Mouse (Mus musculus) c-Kit-positive CD71-positive TER-119-negative erythroid progenitor cells, embryonic 14.5 days (primary cell): Measurements from ENCODE around the gene Ppp1r13b.
A peak's percentile ranks its signal among the peaks of the same experiment; 100 is the strongest.

Experiments used
- DNase-seq: peaks from one replicate; pipeline ENCODE4 v3.0.0-alpha.2; 2013; ENCODE audit warnings: low read depth

Gene Ppp1r13b

DNA sequence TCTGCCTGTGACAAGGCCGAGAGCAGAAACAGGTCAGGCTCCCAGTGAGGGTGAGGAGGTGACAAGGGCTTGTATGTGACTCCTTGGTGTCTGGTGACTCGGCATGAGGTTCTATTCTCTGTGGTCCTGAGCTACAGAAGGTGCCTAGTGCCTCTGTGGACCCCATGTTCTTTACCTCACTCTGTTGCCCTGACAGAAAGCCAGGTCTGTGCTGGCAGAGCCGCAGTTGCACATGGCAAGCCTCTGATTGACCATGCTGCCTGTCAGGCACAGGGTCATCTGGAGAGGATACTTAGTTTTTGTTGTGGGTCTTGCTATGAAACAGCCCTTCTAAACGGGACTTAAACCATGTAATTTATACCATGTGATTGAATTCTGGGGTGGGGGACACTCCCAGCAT is 86.0 kb downstream of the Ppp1r13b start:
- DNase-seq: no peak

DNA sequence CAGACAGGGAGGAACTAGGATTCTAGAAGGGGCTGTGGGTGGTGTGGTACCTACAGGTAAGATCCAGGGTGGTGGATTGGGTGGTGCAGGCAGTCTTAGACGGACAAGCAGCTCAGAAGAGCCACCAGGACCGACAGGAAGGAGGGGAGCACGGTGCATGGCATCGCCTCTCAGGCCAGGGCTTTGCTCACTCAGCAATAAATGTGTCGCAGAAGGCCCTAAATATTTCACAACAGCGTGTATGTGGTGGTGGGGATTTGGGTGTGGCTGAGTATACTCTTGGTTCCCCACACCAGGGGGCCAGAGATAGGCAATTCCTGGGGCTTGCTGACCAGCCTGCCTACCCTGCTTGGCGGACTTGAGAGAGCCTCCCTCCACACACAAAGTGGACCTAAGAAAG is 87.2 kb downstream of the Ppp1r13b start:
- no peak for DNase-seq

DNA sequence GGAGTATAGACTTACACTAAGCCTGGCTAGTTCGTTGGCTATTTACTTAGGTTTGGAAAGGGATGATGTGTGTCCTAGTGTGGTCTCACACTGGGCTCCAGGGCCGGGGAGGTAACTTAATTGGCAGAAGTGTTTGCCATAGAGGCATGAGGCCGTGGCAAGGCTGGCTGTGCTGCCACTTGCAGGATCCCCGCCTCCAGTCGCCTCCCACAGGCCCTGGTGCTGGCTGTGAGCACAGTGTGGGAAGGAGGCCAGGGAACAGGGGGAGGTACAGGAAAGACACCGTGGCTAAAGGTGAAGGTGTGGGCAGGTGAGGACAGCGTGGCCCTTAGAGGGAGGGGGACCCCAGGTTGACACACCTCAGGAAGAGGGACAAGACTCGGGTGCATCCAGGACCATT is 88.0 kb downstream of the Ppp1r13b start:
- DNase-seq: no peak

GRCm38 (mm10) chr12:111817991-111818390 is 89.9 kb downstream of the Ppp1r13b start:
- no peak for DNase-seq

DNA sequence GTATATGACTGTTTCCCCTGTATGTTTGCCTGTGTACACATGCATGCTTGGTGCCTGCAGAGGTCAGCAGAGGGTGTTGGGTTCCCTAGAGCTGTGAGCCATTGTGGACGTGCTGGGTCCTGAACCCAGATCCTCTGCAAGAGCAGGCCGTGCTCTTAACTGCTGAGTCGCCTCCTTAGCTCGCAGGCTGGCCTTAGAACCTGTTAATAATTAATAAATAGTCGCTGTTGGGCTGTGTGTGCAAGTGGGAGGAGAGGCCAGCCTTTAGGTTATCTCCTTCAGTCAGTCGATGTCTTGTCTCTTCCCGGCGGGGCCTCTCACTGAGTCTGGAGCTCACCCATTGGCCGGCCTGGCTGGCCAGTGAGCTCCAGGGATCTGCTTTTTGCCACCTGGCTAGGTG is 90.9 kb downstream of the Ppp1r13b start:
- peak; percentile 71 for DNase-seq

DNA sequence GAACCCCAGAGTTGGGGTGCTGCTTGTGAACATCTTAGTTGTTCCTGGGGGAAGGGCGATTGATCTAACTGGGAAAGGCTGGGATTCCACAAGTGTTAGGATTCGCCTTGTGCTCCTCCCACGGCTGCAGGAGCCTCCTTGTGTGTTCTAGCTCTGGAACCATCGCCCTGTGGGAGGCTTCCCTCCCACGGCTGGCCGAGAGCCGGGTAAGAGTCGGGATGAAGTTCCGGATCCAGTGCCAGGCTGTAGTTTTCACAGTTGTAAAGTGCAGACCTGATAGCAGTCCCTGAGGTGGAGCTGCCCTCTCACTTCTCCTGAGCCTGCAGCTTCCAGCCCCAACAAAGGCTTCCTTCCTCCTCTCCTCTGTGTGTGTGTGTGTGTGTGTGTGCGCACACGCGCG is 91.4 kb downstream of the Ppp1r13b start:
- no peak for DNase-seq

DNA sequence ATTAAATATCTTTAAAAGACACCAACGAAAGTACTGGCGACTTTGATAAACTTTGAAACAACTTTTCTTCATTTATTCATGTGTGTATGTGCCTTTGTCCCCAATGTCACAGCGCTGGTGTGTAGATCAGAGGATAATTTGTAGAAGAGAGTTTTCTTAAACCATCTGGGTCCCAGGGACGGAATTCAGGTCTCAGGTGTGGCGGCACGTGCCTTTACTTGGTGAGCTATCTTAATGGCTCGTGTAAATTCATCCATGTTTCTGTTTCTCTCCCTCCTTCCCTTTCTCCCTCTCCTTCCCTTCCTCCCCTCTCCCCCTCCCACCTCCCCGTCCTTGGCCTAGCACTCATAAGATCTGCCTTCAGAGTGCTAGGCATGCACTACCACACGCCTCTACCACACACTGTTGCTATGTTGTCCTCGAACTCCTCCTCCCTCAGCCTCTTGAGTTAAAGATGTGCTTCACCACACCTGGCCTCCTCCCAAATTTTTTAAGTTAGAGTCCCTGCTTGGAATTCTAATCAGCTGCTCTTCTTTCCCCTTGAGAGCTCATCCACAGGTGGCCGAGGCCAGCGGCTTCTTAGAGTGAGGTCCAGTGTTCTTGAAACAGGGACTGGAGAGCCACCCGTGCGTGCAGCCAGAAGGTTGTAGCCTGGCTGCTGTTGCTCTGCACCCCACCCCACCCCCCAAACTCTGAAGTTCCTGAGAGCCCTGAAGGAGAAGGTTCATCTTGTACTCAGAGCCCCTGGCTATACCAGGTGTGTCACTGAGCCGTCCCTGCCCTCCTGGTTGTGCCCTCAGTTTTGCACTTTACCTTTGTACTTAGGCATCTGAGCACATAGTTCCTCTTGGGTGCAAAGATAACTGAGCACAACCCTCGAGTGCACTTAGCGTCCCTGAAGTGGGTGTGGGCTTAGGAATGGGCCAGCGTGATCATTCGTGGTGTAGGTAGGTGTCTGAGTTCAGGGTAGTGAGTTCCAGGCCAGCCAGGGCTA is 92.8 kb downstream of the Ppp1r13b start:
- peak; percentile 37 for DNase-seq

- peak; percentile 98 for DNase-seq
Measured at GRCm38 (mm10) chr12:111813766-111814617, 93.9 kb downstream of the Ppp1r13b start, which contains the start of the genes Xrcc3 and Zfyve21. Gene Xrcc3 (minus strand): TSS chr12:111813873. Gene Zfyve21 (plus strand): TSS chr12:111814170.

GRCm38 (mm10) chr12:111813111-111813765 is 94.7 kb downstream of the Ppp1r13b start:
- no peak for DNase-seq

DNA sequence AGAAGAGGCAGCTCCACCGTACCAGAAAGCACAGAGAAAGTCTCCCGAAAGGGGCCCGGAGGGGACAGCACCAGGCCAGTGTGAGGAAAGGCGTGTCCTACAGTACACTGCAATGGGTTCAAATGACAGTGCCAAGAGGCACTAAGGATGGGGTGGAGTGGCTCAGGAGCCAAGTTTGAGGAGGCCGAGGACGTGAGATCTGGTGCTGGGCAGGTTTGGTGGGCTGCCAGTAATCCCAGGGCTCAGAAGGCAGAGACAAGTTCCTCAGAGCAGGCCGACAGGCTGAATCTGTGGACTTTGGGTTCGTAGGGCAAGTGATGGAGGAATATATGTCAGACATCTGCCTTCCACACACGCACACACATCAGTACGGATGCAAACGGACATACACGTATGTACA is 95.3 kb downstream of the Ppp1r13b start:
- DNase-seq: no peak

DNA sequence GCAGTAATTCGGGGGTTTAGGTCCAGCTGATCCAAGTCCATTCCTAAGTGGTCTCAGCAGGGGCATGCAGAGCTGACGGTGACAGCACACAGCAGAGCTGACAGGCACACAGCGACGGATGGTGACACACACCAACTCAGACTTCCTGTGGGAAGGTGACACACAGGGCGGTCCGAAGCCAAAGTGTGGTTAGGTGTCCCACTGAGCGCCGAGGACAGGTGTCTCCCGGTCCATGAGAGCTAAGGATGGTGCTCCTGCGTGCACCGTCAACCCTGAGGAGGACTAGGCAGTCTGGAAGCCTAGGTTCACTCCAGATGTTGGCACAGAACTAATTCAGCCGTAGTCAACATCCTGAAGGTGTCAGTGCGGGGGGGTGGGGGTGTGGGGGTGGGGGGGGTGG is 95.8 kb downstream of the Ppp1r13b start:
- no peak for DNase-seq

- DNase-seq: peak; percentile 54
Measured at GRCm38 (mm10) chr12:111809762-111810161, 98.1 kb downstream of the Ppp1r13b start.

DNA sequence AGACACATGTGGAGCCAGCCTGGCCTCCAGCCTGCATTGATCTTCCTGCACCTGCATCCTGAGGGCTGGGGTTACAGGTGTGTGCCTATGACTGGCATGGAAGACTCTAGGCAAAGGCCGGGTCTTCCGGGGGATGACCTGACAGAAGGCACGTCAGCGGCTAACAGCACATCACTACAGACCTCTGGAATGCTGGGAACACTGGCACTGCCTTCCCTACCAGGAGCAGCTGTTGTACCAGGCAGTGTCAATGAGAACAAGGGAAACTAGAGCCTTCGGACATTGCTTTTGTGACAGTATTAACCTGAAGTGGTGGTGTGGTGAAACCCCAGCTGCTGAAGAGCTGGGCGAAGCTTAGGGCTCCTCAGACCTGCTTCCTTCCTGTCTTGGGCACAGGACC is 99.1 kb downstream of the Ppp1r13b start:
- no peak for DNase-seq

DNA sequence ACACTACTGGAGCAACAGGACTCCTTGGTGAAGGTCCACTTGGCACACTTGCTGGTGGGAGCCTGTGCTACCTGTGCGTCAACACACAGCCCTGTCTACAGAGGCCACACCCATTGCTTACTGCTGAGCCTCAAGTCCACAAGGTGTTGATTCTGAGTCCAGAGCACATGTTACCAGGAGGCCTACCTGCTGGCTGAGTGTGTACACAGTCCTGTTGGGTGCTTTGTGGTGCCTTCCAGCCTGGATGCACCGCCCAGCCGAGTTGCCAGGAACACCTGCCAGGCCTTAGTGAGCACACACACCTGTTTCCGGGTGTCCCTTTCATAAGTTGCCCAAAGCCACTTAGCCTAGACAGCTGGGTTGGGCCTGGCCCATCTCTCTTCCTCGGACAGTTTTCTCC is 104.4 kb downstream of the Ppp1r13b start:
- DNase-seq: no peak

- no peak for DNase-seq
Measured at GRCm38 (mm10) chr12:111800459-111801183, 107.3 kb downstream of the Ppp1r13b start.

DNA sequence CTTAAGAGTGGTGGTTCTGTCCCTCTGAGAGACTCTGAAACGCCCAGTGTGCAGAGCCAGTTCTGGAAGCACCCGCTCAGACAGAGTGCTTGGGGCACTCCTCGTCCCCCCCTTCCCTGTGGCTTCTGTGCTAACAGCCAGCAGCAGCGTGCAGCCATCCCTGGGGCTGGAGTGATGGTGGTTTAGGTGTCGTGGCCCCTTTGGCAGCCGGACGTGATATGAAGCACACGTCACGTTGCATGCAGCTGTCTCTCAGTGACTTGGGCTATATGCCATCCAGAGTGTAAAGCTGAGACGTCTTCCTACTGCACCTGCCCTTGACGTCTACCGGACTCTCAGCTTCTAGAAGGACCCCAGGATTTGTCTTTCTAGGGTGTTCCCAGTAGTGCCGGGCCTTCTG is 109.4 kb downstream of the Ppp1r13b start:
- no peak for DNase-seq

GRCm38 (mm10) chr12:111797251-111797650 is 110.7 kb downstream of the Ppp1r13b start:
- no peak for DNase-seq

DNA sequence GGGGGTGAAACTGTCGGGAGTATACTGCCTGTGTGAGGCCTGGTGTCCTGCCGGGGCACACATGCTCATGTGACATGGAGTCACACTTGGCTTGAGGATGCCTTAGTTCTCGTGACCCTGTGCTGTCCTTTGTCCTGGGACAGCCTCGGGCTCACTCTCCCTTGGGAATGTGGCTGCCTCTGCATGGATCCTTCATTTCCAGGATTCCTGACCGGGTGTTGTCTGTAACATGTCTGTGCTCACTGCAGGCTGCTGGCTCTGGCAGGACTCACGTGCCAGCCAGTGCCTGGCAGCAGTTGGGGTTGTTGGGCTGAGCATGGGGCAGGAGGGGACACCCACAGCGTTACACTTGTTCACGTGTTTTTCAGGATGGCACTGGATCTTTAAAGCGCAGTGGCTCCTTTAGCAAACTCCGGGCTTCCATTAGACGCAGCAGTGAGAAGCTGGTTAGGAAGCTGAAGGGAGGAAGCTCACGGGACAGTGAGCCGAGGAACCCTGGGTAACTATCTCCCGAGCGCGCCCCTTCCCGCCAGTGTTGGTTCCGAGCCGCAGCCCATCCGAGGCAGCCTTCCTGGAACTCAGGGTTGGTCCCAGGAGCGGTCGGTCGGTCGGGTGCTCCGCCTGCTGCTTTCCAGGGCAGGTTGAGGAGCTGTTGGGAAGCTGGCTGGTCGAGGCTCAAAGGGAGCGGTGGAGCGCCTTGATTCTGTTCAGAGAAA is 112.6 kb downstream of the Ppp1r13b start:
- DNase-seq: no peak

DNA sequence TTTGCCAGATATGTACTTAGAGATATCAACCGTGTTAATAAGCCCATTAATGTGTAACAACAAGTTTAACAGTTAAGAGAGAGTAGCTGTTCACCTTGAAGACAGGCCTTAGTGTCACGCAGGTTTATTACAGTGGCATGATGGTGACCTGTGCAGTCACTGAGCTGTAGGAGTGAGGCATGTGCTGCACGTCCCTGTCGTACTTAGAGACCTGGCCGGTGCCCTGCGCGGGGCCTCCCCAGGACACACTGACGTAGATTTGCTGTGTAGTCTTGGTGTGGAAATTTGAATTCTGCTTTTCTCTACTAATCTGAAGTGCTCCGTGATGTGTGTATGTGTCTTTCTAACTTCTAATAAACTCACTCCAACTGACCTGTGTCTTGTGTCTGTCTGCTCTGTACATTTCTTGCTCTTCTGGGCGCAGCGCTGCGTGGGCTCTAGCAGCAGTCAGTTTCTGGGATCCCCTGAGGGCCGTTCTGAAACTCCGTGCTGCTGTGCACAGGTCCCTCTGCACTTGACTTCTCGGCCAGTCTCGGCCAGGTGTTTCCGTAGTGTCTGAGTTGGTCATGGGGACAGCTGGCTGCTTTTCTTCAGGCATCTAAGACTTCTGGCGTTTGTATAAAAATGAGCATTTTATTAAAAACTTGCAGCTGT is 113.3 kb downstream of the Ppp1r13b start:
- DNase-seq: no peak

DNA sequence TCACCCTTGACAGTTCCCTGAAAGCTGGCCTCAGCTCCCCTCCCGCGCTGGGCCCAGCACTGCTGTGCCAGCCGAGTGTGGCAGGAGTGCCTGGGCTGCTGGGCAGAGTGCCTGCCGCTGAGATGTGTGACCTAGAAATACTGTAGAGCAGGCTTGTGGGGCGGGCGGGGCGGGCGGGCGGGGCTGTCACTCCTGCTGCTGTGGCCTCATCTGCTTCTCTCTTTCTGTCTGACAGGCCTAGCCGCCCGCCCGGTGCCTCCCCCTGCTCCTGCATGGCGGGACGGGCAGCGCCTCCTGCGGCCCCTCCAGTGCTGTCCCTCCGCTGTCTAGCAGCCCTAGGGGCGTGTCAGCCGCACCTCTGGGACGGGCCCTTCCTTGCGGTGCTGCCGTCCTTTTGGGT is 113.8 kb downstream of the Ppp1r13b start:
- no peak for DNase-seq
